Mouse (Mus musculus) thymus, adult 2 months (tissue): ENCODE results near the gene L3hypdh.

Experiments
- CTCF ChIP-seq: fragments of 200-500 bp; IDR thresholded peaks from 2 replicates; pipeline ENCODE4 v1.5.1; 2012; ENCODE audit warnings: mild to moderate bottlenecking, control low read depth, low read length, moderate library complexity, borderline replicate concordance; ENCODE audit not compliant: control insufficient read depth, poor library complexity, insufficient read depth; ENCODE audit errors: extremely low read depth
- POLR2A ChIP-seq: fragments of 200-500 bp; IDR thresholded peaks from 2 replicates; pipeline ENCODE4 v1.6.1; 2012; ENCODE audit warnings: mild to moderate bottlenecking, low read length, control low read depth, moderate library complexity; ENCODE audit not compliant: control insufficient read depth, poor library complexity, insufficient read depth; ENCODE audit errors: extremely low read depth

- TF ChIP-seq POLR2A (no peak), CTCF (no peak)
Measured at GRCm38 (mm10) chr12:72050821-72051220, 34.4 kb downstream of the L3hypdh start.
